Mouse (Mus musculus) brain, embryonic 14.5 days (tissue): ENCODE measurements at regions not wholly inside any gene's neighbourhood (a gene's known extent, or its start where the extent isn't known, plus 50 kb on each side); places are given as distances from the start of the nearest gene placed in this dataset.

Source experiments
- CTCF ChIP-seq: fragments of 200-500 bp; IDR thresholded peaks from 2 replicates; pipeline ENCODE4 v1.5.1; 2012; ENCODE audit warnings: inconsistent platforms, mild to moderate bottlenecking, moderate library complexity, borderline replicate concordance; ENCODE audit not compliant: insufficient read depth, insufficient read length; ENCODE audit errors: extremely low read depth
- POLR2A ChIP-seq: fragments of 200-500 bp; IDR thresholded peaks from 2 replicates; pipeline ENCODE4 v1.6.1; 2012; ENCODE audit warnings: mild to moderate bottlenecking, inconsistent platforms, borderline replicate concordance; ENCODE audit not compliant: poor library complexity, insufficient read depth, insufficient read length, severe bottlenecking; ENCODE audit errors: extremely low read depth

GRCm38 (mm10) chr10:117447206-117447605, 67.4 kb upstream of the Cpsf6 start:
- no peak for TF ChIP-seq POLR2A
- no peak for TF ChIP-seq CTCF
